Mouse (Mus musculus): ENCODE results near the gene Ilf3.
"Not testable (repeated sequence)": the region's sequence is repeated elsewhere in the genome, so short reads cannot be mapped to it uniquely, and the experiment has no call there.

Gene Ilf3

DNA sequence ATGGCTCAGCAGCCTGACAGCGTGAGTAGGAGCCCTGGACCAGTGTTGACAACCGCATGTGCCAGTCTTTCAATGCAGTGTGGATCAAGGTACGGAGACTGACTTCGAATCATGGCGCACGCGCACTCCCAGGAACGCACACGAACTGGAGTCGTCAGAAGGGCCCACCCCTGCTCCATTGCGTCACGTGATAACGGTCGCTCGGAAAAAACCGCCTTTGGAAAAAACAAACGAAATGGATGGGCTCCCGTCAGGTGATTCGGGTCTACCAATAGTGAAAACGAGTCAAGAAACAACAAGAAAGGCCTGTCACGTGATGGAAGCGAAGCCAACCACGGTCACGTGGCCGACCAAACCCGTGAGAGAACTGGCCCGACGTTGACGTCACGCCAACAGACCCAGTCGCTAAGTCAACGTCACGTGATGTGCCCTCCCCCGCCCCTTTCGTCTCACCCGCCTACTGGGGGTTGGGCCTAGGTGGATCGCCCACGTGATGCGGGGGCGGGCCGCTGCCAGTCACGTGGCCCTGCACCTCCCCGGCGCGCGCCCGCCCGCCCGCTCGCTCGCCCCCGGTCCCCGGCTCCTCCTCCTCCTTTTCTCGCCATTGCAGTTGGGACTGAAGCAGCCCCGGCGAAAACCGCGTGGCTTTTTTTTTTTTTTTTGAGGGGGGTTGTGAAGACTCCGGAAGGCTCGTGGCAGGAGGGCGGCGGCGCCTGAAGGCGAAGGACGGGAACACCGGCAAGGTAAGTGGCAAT is at the start of gene Ilf3:
Gene Ilf3 (plus strand): TSS at position 515 of the 755 bp plus-strand sequence.
- in situ Hi-C loops (cut with MboI; ENCODE audit: low sequenced_read_pairs) = no loop called here

DNA sequence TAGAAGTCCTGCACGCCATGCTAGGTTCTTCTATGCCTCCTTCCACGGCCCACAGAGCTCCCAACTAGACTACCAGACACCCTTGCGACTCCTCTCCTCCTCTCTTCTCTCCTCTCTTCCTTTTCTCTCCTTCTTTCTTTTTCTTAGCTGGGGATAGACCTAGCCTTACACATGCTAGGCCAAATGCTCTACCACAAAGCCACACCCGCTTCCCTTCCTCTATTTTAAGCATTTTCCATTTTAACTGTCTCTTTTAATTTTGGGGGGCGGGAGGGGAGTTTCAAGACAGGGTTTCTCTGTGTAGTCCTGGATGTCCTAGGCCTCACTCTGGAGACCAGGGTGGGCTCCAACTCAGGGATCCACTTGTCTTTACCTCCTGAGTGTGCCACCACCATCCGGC is 48.9 kb upstream of the Ilf3 start:
- in situ Hi-C loops (cut with MboI; ENCODE audit: low sequenced_read_pairs) = loop anchor here (5.0 kb wide), 1 partner anchor 34 kb away; no protein-coding TSS in a partner anchor

DNA sequence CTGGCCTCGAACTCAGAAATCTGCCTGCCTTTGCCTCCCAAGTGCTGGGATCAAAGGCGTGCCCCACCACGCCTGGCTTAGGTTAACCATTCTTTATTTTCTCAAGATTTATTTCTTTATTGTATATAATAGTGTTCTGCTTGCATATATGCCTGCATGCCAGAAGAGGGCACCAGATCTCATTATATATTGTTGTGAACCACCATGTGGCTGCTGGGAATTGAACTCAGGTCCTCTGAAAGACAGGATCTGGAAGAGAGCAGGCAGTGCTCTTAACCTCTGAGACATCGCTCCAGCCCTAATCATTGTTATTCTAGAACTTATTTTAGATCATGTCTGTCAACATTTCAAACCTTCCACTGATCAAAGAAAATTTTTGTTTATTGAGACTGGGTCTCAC is 48.2 kb upstream of the Ilf3 start:
- in situ Hi-C loops (cut with MboI; ENCODE audit: low sequenced_read_pairs) = loop anchor here (5.0 kb wide), 1 partner anchor 33 kb away; no protein-coding TSS in a partner anchor

DNA sequence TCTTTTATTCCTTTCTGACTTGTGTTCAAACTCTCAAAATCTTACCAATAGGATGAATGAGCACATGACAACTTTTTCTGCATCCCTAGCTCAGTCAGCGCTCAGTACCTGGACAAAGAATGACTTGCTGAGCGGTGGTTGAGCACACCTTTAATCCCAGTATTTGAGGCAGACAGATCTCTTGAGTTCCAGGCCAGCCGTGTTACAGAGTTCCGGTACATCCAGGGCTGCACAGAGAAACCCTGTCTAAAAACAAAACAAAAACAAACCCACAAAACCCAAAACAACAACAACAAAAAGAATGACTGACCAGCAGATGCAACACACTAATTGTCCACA is 47.4 kb upstream of the Ilf3 start:
- in situ Hi-C loops (cut with MboI; ENCODE audit: low sequenced_read_pairs) = no loop called here

DNA sequence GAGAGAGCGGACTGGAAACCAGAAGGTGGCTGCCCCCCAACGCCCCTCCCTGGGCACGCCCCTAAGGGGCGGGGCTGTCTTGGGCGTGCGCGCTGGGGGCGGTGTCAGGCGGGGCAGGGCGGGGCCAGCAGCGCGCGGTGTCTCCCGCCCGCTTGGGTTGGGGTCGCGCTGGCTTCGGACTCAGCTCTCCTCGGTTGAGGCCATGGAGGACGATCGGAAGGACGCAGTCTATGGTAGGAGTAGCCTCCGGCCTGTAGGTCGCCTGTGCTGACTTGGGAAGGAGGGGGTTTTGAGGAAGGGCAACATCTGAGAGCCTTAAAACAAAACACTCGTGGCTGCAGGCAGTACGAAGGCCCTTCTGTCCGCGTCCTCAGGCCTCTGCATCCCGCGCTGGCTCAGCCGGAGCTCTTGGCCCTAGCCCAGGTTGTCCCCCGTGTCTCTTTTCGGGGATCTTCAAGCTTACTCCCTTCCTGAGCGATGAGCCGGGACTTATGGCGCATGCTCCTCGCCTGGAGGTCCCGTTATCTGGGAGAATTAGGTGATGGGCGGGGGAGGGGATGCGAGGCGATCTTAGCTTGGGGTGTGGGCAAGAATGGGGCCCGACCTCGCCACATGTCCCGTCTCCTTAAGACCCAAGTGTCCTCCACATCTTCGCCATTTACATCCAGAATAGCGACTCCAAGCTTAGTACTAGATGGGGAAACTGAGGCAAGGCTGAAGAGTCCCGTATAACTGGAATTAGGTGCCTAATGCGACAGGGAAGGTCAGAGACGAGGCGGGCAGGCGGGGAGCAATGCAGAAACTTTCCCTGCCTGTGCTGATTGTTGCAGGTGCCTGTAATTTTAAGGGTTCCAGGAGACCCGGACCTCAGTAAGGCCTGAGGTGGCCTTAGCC is 46.8 kb upstream of the Ilf3 start, which contains the start of gene Slc44a2:
Gene Slc44a2 (plus strand): TSS at position 80 of the 894 bp plus-strand sequence.
- in situ Hi-C loops (cut with MboI; ENCODE audit: low sequenced_read_pairs) = no loop called here

DNA sequence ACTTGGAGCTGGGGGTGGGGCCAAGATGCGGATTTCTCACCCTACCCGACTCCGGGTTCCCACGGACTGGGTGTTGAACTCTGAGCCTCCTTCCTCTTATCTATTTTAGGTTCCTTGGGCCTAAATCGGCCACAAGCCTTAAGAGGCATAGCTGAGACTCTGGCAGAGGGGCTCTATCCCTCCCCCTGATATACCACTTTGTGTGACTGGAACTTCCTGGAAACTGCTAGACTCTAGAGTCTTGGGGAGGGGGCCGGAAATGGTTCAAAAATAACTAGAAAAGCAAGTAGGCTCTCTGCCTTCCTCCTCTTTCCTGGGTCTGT is 46.2 kb upstream of the Ilf3 start:
- in situ Hi-C loops (cut with MboI; ENCODE audit: low sequenced_read_pairs) = no loop called here

DNA sequence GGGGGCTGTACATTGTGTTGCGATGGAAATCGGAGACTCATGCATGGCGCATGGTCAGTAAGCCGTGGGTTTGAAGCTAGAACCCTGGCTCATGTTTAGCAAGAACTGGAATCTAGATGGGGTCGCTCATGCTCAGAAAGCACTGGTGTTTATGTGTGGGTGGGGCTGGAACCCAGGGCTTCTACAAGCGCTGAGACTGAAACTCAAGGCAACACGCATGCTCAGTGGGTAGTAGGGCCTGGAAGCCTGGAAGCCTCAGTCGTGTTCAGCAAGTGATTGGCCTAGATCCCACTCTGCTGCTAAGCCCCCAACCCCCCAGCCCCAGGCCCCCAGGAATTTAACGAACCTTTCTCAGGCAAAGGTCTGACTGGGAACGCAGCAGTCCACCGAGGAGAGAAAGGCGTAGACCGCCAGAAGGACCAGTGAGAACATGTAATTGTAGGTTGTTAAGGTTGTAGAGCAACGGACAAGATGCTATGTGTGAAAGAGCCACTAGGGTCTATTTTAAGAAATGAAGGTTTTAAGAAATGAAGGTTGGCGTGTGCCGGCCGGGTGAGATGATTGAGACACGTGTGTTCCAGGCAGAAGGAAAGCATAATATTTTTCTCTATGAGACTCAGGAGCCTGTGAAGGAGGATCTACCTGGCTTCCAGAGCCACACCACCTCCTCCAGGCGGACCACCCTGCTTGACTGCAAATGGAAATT is 45.3 kb upstream of the Ilf3 start:
- in situ Hi-C loops (cut with MboI; ENCODE audit: low sequenced_read_pairs) = no loop called here

DNA sequence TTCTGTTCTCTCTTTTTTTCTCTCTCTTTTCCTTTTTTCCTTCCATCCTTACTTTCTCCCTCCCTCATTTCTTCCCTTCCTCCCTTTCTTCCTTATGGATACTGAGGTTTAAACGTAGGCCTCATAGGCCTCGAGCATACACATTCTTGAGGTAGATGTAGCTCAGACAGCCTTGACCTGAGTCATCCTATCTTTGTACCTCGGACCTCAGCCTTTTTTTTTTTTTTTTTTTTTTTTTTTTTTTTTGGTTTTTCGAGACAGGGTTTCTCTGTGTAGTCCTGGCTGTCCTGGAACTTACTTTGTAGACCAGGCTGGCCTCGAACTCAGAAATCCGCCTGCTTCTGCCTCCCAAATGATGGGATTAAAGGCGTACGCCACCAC is 44.8 kb upstream of the Ilf3 start:
- in situ Hi-C loops (cut with MboI; ENCODE audit: low sequenced_read_pairs) = not testable (repeated sequence)

DNA sequence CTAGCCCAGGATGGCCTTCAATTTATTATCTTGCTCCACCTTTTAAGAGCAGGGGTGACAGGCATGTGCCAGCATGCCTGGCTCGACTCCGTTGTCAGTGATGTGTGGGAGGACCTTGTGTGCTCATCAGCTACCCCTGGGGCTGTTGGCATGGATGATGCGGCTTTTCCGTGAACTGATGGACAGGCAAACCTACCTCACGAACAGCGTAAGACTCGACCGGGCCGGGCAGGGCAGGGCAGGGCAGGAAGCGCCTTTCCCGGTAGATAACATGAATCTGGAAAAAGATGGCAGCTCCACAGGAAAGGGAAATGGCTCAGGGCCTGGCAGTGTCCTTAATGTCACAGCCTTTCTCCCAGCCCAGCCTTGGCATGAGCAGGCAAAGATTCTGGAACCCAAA is 43.4 kb upstream of the Ilf3 start:
- in situ Hi-C loops (cut with MboI; ENCODE audit: low sequenced_read_pairs) = no loop called here

DNA sequence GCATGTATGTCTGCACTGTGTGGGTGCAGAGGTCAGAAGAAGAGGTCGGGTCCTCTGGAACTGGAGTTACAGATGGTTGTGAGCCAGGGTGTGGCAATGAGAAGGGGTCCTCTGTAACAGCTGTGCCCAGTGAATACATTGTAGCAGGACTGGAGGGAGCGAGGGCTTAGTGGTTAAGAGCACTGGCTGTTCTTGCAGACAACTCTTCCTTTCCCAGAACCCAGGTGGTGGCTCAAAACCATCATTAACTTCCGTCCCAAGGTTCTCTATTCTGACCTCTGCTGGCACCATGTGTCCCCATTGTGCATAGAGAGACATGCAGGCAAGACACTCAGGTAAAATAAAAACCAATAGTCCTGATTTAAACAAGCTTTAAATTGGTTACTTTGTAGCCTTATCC is 40.1 kb upstream of the Ilf3 start:
- in situ Hi-C loops (cut with MboI; ENCODE audit: low sequenced_read_pairs) = no loop called here

DNA sequence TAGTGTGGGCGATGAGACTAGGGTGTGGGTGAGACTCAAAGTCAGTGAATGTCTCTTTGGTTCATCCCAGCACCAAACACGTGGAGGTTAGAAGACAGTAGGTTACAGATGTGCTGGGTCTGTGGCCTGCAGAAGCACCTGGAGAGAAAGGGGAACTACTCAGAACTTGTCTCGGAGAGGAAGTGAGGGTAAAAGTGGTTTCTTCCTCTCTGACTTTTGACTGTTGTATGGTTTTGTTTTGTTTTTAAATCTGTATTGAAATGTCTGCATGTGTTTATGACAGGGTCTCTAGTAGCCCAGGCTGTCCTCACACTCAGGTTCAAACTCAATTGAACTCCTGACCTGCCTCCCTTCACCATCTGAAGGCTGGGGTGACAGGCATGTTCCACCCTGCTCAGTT is 39.6 kb upstream of the Ilf3 start:
- in situ Hi-C loops (cut with MboI; ENCODE audit: low sequenced_read_pairs) = no loop called here

DNA sequence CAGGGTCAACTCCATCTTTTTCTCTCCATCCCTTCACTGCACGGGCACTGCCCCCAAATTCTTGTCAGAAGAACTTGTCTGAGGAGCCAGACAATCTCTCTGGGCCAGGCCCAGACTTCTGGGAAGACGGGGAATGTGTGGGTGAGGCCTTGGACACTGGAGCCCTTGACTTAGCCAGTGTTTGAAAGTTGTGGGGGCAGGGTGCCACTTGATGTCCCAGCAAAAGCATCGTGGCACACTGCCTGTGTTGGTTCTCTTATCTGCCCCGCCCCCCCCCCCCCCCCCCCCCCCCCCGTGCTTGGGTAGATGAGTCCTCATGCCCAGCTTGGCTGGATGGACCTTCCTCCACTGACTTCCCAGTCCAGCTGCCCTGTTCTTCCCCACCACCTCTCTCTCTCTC is 38.6 kb upstream of the Ilf3 start:
- in situ Hi-C loops (cut with MboI; ENCODE audit: low sequenced_read_pairs) = no loop called here

DNA sequence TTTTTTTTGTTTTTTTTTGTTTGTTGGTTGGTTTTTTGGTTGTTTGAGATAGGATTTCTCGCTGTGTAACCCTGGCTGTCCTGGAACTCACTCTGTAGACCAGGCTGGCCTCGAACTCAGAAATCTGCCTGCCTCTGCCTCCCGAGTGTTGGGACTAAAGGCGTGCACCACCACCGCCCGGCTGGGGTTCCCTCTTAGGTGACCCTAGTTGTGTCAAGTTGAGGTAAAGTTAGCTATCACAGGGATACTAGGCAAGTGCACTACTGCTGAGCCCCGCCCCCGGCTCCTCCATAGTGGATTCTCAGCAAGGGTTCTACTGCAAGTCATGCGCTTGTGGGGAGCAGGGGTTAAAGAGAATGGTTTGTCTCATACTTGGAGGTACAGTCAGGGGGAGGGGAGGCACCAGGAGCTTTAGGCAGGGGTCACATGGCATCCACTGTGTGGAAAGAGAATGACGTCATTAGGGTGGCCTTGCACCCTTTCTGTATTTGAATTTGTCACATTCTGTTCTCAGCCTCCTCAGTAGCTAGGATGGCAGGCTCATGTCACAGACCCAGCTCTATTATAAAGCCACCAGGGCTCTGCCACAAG is 37.9 kb upstream of the Ilf3 start:
- in situ Hi-C loops (cut with MboI; ENCODE audit: low sequenced_read_pairs) = no loop called here

DNA sequence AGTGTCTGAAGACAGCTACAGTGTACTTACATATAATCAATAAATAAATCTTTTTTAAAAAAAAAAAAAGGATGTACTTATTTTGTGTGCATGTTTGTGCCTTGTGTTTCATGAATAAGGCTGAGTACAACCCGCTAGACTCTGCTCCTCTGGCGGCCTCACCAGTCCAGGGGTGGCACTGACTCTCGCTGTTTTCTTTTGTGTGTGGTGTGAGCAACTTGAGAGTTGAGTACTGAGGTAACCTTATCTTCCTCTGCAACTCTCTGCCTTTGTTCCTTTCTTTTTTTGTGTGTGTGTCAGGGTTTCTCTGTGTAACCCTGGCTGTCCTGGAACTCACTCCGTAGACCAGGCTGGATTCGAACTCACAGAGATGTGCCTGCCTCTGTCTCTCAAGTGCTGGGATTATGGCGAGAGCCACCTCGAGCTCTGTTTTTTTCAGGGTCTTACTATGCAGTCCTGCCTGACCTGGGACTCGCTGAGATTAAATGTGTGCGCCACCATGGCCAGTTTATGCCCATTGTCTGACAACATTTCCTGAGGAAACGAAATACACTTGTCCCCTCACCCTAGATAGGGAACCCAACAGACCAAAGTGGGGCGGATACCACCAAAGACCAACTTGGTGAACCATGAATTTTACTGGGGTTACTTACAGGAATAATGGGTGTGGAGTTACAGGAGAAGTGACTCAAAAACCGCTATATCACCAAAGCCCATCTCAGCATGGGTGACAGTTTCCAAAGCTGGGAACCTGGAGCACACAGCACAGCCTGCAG is 36.1 kb upstream of the Ilf3 start:
- in situ Hi-C loops (cut with MboI; ENCODE audit: low sequenced_read_pairs) = no loop called here

DNA sequence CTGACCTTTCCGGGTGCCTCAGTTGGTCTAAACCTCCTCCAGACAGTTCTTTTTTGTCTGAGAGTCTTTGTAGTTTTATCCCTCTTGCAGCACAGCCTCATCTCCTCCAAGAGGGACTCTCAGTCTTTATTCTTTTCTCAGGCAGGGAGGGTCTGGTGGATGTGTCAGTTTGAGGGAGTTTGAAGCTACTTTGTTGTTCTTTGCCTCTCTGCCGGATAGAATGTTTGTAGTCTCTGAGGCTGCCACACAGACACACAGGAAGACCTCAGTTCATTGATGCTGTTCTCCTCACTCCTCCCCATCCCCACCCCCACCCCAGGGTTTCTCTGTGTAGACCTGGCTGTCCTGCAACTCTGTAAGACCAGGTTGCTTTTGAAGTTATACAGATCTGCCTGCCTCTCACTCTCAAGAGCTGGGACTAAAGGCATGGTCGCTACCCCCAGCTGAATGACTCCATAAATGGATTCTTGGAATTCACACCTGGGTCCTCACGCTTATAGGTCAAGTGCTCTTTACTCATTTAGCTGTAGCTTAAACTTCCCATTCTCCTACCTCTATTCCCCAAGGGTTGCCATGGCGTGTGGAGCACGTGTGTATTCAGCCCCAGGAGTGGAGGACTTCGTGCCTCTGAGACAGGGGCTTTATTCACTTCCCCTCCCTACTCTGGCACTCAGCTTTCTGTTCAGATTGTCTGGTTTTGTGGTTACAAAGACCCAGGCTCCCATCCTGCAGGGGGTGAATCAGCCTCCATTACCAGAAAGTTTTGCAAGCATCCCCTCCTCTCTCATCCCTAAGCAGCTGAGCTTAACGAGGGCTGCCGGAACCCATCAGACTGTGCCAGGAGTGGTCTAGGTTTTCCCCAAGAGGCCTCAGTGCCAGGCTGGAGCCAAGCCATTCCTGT is 35.3 kb upstream of the Ilf3 start:
- in situ Hi-C loops (cut with MboI; ENCODE audit: low sequenced_read_pairs) = no loop called here

DNA sequence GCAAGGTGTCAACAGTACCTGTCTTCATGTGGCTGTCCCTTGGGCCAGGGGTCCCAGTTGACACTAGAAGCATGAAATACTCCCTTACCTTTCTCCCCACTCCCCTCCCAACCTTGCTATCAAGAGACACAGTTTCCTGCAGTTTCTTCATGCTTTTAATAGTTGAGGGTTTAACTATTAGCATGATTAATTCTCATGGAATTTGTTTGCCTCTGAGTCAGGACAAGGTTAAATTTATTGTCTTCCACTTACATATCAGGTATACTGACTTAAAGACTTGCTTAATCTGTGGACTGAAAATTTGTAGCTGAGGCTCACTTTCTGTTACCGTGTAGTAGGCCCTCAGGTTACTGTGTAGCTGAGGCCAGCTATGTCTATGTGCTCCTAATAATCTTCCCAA is 34.1 kb upstream of the Ilf3 start:
- in situ Hi-C loops (cut with MboI; ENCODE audit: low sequenced_read_pairs) = no loop called here

DNA sequence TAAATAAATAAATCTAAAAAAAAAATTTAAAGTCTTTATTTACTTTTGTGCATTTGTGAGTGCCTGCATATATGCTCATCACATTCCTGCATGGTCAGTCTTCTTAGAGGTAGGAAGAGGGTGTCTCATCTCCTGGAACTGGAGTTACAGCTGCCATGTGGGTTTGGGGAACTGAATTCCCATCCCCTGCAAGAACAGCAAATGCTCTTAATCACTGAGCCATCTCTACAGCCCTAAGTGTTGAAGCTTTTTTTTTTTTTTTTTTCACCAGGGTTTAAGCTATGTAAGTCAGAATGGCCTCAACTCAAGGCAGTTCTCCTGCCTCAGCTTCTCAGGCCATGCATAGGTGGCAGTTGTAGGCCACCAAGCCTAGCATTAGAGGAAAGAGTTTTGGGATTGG is 32.9 kb upstream of the Ilf3 start:
- in situ Hi-C loops (cut with MboI; ENCODE audit: low sequenced_read_pairs) = no loop called here

DNA sequence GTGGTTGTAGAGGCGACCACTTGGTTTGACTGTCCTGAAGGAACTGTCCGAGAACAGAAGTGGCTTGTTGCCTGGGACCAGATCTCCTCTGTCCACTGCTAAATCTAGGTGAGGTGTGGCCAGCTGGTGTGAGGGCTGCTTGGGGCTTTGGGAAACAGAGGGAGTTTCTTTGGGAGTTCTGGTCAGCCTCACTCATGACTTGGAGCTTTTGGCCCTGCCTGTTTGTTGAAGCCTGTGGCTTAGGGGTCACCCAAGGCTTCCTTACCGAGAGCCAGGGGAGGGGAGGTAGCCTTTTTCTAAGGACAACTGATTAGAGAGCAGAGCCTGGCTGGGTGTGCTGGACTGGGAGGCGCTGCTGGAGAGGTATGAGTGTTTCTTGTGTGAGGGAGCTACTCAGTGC is 32.3 kb upstream of the Ilf3 start:
- in situ Hi-C loops (cut with MboI; ENCODE audit: low sequenced_read_pairs) = no loop called here

DNA sequence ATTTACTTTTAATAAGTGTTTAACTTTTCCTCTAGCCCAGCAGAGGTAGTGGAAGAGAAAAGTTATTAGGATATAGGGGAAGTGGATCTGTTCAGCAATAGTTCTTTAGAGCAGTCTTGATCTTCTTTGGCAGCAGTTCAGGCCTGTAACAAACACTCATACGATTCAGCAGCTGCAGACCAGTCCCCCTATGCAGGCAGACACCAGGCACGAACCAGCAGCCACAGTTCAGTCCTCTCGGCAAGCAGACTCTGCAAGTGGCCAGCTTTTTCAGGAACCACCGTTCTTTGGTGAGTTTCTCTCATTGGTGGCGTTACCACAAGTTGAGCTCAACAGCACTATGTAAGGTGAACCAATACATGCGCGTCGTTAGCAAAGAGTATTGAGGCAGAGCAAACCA is 31.2 kb upstream of the Ilf3 start:
- in situ Hi-C loops (cut with MboI; ENCODE audit: low sequenced_read_pairs) = no loop called here

DNA sequence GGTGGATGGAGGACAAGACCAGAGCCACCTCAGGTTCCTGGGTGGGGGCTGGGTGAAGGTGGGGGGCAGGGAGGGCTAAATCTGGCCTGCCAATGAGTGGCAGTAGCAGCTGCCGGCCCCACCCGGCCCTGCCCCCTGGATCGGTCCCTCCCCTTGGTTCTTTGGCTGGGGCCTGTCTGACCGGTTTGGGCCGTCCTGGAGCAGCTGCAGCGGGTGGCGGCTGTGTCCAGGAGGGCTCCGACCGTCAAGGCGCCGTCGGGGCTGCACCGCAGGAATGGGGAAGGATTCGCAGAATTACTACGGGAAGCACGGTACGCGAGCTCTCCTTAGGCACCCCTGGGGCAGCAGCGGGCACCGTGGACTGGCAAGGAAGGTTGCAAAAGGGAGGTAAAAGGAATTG is 30.0 kb upstream of the Ilf3 start:
- in situ Hi-C loops (cut with MboI; ENCODE audit: low sequenced_read_pairs) = no loop called here

Data from CH12F3 (cell line).